8 mouse cellular contexts compared by ENCODE assay signal in the genomic region with DNA sequence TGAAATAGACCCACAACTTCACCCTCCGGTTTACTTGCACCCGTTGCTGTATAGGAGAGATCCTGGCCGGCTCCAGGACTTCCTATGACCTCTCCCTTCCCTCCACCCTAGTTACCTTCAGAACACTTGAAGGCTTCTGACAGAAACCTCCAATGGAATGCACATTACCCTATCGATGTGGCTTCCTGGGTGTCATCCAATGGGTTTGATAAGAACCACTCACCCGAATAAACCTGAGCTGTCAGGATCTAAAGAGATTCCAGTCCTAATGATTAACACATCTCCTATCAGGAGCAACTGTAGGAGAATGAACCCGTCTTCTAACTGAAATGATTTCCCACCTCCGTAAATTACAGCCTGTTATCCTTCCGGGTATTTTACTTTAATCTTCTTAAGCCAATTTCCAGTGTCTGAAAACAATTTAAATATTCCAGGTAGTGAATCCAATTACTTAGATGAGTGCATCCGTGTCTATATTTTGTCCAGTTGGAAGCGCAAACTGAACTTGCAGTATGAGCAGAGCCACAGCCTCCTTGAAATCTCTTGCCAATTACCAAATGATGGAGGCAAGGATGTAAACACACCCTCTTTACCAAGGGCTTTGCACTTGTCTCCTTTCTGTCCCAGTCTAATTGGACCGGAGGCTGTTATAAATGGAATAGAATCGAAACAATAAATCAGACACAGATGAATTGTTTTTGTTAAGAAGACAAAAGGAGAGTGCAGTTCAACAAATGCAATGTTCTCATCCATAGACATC. TPM values are rescaled to one million over a fixed set of nuclear protein-coding genes. Genes with fewer than 3 reads are reported as not detected.
DNase-seq lines count a peak whose midpoint lies in the region; ATAC-seq and TF ChIP-seq lines count a peak whose summit lies in the region.

No protein-coding gene starts in this region.

- H3K9me3 ChIP-seq in hindbrain, embryonic 11.5 days (ENCODE audit: control insufficient read depth, low read length): no peaks in the 10 kb centered on the region
- H3K9me3 ChIP-seq in liver, embryonic 14.5 days (ENCODE audit: control insufficient read depth, low read length): no peaks in the 10 kb centered on the region

- H3K4me1 ChIP-seq in cerebellum, adult 2 months (ENCODE audit: control insufficient read depth, insufficient read depth, low read length): no peaks in the 10 kb centered on the region
- H3K4me1 ChIP-seq in hindbrain, embryonic 11.5 days (replicated peaks; ENCODE audit: control insufficient read depth, insufficient read depth, low read length): 0 out of 2 replicates have a peak, but pooled peaks cover 3% of the 10 kb centered on the region
- H3K4me1 ChIP-seq in liver, embryonic 14.5 days (replicated peaks; ENCODE audit: control insufficient read depth in 2 of 2, insufficient read depth in 2 of 2, low read length in 1 of 2): no peaks in the 10 kb centered on the region

- H3K27ac ChIP-seq in cerebellum, adult 2 months (ENCODE audit: insufficient read depth, low read length): no peak overlapping the region
- no peak overlapping the region for H3K27ac ChIP-seq in hindbrain, embryonic 11.5 days (ENCODE audit: low read depth, low read length)
- H3K27ac ChIP-seq in liver, embryonic 14.5 days: no peak overlapping the region

- DNase-seq in cerebellum, adult 2 months: peak in 1 of 2 experiments; percentile 11
- DNase-seq in cerebellum, adult 18-20 months: no peak
- peak; percentile 25 for DNase-seq in Muller cell, postnatal 12 days (ENCODE audit: inconsistent ontology term)
- no peak for DNase-seq in hindbrain, embryonic 11.5 days (ENCODE audit: low spot score)
- no peak for DNase-seq in liver, embryonic 14.5 days (ENCODE audit: low read depth in 3 of 3, low spot score in 3 of 3)
- no peak for DNase-seq in spleen, adult 18-20 months
- DNase-seq in gastrocnemius, postnatal 4 days (ENCODE audit: low spot score in 2 of 2): no peak
- no peak for DNase-seq in cerebellum, postnatal 36 days

- peak overlapping the region; percentile 49 for H3K4me3 ChIP-seq in cerebellum, adult 2 months (replicated peaks; ENCODE audit: insufficient read depth, low read depth, low read length)
- H3K4me3 ChIP-seq in hindbrain, embryonic 11.5 days (ENCODE audit: low read depth, low read length): 0 out of 2 replicates have a peak overlapping the region, but pooled peaks have one; percentile 64
- H3K4me3 ChIP-seq in liver, embryonic 14.5 days (ENCODE audit: insufficient read depth in 1 of 2, low read depth in 2 of 2, low read length in 2 of 2): peak overlapping the region; percentile 31 to 55

- H3K36me3 ChIP-seq in hindbrain, embryonic 11.5 days (ENCODE audit: control insufficient read depth, insufficient read depth, low read length): no peaks in the 10 kb centered on the region
- H3K36me3 ChIP-seq in liver, embryonic 14.5 days (replicated peaks; ENCODE audit: control insufficient read depth, insufficient read depth, low read depth): no peaks in the 10 kb centered on the region

- peak overlapping the region; percentile 97 for H3K4me2 ChIP-seq in hindbrain, embryonic 11.5 days (replicated peaks; ENCODE audit: low read depth, low read length)
- H3K4me2 ChIP-seq in liver, embryonic 14.5 days (ENCODE audit: low read depth): peak overlapping the region; percentile 29; the same call in 1 of the 2 replicates

- H3K27me3 ChIP-seq in cerebellum, adult 2 months (ENCODE audit: control insufficient read depth, insufficient read depth, low read length): no peaks in the 10 kb centered on the region
- peaks cover 2% of the 10 kb centered on the region; the same call in 1 of the 2 replicates for H3K27me3 ChIP-seq in hindbrain, embryonic 11.5 days (ENCODE audit: control insufficient read depth, insufficient read depth, low read length)
- peaks cover 3% of the 10 kb centered on the region; the same call in 1 of the 2 replicates for H3K27me3 ChIP-seq in liver, embryonic 14.5 days (ENCODE audit: control insufficient read depth, insufficient read depth, low read length)

- ATAC-seq in hindbrain, embryonic 11.5 days (ENCODE audit: low FRiP score): no peak
- ATAC-seq in liver, embryonic 14.5 days (ENCODE audit: insufficient read depth): no peak

- no peak for TF ChIP-seq EP300 in liver, embryonic 14.5 days (IDR thresholded peaks at IDR 0.05; ENCODE audit: low read depth)

- H3K9ac ChIP-seq in hindbrain, embryonic 11.5 days (ENCODE audit: low read depth, low read length): no peak overlapping the region; the same call in 1 of the 2 replicates
- H3K9ac ChIP-seq in liver, embryonic 14.5 days (replicated peaks): no peak overlapping the region

- no peak for TF ChIP-seq POLR2A in cerebellum, adult 2 months (IDR thresholded peaks at IDR 0.05; ENCODE audit: borderline replicate concordance, insufficient read depth, low read length)

- 58% methylated on average over 12 of the region's 12 CpGs for WGBS in cerebellum, adult 2 months
- WGBS in hindbrain, embryonic 11.5 days: 61% methylated on average over 12 of the region's 12 CpGs
- WGBS in liver, embryonic 14.5 days (ENCODE audit: insufficient replicate concordance): 48% methylated on average over 12 of the region's 12 CpGs

- no peak for TF ChIP-seq CTCF in cerebellum, adult 2 months (IDR thresholded peaks at IDR 0.05; ENCODE audit: borderline replicate concordance, insufficient read depth, low read depth, low read length)
- TF ChIP-seq CTCF in liver, embryonic 14.5 days (IDR thresholded peaks at IDR 0.05; ENCODE audit: low read depth): no peak

RNA-seq across cellular contexts. Expression of a gene that starts 1.6 kb away (rescaled TPM):
- 18.5 and 20.8 TPM in 2 replicates for polyA plus RNA-seq in cerebellum, adult 2 months (2012; rRNA removed)
- polyA plus RNA-seq in hindbrain, embryonic 11.5 days (2014; fragmentation: Nextera tagmentation; extraction: Ambion mirVana): 9.5 and 10.7 TPM in 2 replicates
- polyA plus RNA-seq in liver, embryonic 14.5 days (2012; rRNA removed): 0.43 and 0.56 TPM in 2 replicates
- polyA plus RNA-seq in liver, embryonic 14.5 days (2014; fragmentation: Nextera tagmentation; extraction: Ambion mirVana): 1.7 and 3.0 TPM in 2 replicates
- 1 to 10 TPM; 7.1 to 7.4 TPM for total RNA-seq in gastrocnemius, postnatal 4 days (2021)
